Mouse (Mus musculus) right cerebral cortex, postnatal 4 days (tissue): ENCODE results near the gene Sytl3.

Source experiments
- DNase-seq: peaks from one replicate; pipeline ENCODE4 v3.0.0-alpha.2; 2022

Sytl3 gene

GRCm38 (mm10) chr17:6781273-6781672, 122.4 kb downstream of the Sytl3 start:
- DNase-seq, result no peak

DNA sequence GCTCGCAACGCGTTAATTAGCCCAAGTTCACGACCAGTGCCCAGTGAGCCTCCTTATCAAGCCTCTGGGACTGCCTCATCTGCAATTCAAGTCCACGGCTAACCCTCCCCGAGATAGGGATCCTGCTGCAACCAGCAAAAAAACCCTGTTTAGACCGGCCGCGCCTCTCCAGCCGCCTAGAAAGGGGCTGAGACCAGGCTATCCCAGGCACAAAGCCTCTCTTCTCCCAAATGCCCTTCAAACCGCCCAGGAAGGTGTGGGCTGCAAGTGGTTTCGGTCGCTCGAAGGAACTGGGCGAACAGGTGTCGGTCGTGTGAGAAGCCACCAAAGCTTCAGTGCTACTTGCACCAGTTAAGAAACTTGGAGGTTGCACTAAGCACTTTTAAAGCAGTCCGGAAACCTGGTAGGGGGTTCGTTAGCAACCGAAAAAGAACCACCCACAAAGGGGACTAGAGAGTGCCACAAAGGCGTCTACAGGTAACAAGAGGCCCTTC, 123.2 kb downstream of the Sytl3 start:
- DNase-seq, result no peak

DNA sequence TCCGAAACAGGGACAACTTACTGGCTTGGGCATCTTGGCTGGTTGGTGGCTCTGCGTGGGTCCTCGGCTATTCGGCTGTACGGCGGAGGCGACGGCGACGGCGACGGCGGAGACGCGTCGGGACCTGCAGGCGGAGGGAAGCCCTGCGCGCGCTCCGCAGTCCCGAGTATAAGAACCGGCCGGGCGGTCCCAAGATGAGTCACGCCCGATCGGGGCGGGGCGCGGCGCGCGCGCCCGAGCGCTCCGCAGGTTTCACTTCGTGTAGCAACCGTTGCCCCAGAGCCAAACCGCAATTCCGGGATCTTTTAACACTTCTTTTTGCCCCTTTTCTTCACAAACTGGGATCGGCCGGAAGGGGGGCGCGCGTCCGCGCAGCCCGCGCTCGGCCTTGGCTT, 123.7 kb downstream of the Sytl3 start, which contains the start of gene Ezr:
Gene Ezr (minus strand): TSS at position 174 of the 395 bp plus-strand sequence.
- peak; percentile 71 for DNase-seq

- peak; percentile 16 for DNase-seq
These were observed 124.2 kb downstream of the Sytl3 start for GRCm38 (mm10) chr17:6783006-6783661.

- no peak for DNase-seq
These were observed 125.0 kb downstream of the Sytl3 start for GRCm38 (mm10) chr17:6783756-6784357.

DNA sequence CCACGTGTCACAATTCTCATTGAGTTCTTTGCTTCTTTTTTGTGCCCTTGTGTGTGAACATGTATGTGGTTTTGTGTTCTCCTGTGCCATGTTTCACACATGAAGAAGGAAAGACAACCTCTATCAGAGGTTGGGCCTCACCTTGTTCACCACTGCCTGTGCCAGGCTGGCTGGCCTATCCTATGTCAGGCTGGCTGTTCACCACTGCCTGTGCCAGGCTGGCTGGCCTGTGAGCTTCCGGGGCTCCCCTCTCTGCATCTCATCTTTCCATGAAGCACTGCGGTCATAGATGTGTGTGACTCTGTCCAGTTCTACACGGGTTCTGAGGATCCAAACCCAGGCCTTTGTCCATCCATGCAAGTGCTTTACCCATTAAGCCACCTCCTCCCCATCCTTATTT, 128.3 kb downstream of the Sytl3 start:
- DNase-seq, result no peak
